Mouse (Mus musculus): ENCODE results near the gene Ambp.

GRCm38 (mm10) chr4:63154699-63155098 lies at the start of gene Ambp:
- TF ChIP-seq POLR2A (IDR thresholded peaks at IDR 0.05; ENCODE audit: insufficient read depth, low read length) (no peak), CTCF (IDR thresholded peaks at IDR 0.05; ENCODE audit: low read depth, low read length) (no peak), EP300 (IDR thresholded peaks at IDR 0.05; ENCODE audit: insufficient read depth, low read depth, low read length) (no peak)
